In the genomic region with DNA sequence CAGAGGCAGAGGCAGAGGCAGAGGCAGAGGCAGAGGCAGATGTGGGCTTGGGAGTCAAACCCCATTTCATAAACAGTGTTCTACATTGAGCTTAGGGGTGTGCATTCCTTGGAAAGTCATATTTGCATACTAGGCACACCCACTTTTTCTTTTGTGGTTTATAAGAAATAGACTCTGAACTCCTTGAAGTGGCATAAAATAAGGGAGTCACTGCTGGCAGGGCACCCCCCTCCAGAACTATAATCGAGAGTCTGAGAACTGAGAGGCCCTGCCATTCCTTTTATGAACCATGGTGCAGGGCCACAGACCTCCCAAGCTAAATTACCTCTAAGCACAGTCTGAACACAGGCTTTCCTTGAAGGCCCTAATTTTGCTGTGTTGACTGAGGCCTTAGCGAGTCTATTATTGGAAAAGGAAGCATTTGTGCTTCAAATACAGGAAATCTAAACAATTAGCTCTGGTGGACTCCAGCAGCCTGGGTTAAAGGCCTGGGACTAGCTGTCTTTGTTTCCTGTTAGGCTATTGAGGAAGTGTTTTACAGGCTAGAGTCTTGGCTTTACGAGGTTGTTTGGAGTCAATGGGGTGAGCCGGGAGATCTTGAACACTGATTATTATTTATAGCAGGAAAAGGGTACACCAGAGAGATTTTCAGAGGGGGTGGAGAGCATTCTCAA, we compare ENCODE assay signal across 11 mouse cellular contexts. TPM values are rescaled to one million over a fixed set of nuclear protein-coding genes. Genes with fewer than 3 reads are reported as not detected.
DNase-seq lines count a peak whose midpoint lies in the region; ATAC-seq and TF ChIP-seq lines count a peak whose summit lies in the region.
"Had no signal": no experiment of that assay in that cellular context is flagged by ENCODE, and none has a peak within 500 bp of the region (broad histone marks: within the 10 kb centered on the region; RNA-seq: fewer than 3 reads in every experiment).

No protein-coding gene starts in this region.

- WGBS in limb, embryonic 13.5 days = 10% methylated on average over 4 of the region's 4 CpGs
- 42% methylated on average over 4 of the region's 4 CpGs for WGBS in hindbrain, embryonic 13.5 days

- H3K4me1 ChIP-seq in bone marrow macrophage, adult 2 months (ENCODE audit: control insufficient read depth, insufficient read depth, low read length) = peaks cover 15% of the 10 kb centered on the region
- peaks cover 11% of the 10 kb centered on the region for H3K4me1 ChIP-seq in limb, embryonic 13.5 days
- no peaks in the 10 kb centered on the region for H3K4me1 ChIP-seq in hindbrain, embryonic 13.5 days (replicated peaks)

- TF ChIP-seq CTCF in bone marrow macrophage, adult 2 months (IDR thresholded peaks at IDR 0.05; ENCODE audit: low read depth, low read length) = no peak

- no peak overlapping the region for H3K4me3 ChIP-seq in bone marrow macrophage, adult 2 months (ENCODE audit: insufficient read depth, low read length)
- H3K4me3 ChIP-seq in limb, embryonic 13.5 days = no peak overlapping the region
- no peak overlapping the region for H3K4me3 ChIP-seq in hindbrain, embryonic 13.5 days
- H3K4me3 ChIP-seq: forebrain, embryonic 10.5 days had no signal

- 0 out of 2 replicates have a peak, but pooled peaks have one; percentile 44 for ATAC-seq in limb, embryonic 13.5 days (ENCODE audit: low FRiP score, low read depth)
- no peak for ATAC-seq in hindbrain, embryonic 13.5 days (ENCODE audit: low FRiP score)
- ATAC-seq: activated CD4-positive, CD25-positive, alpha-beta regulatory T cell, adult 4 months had no signal

- no peak for TF ChIP-seq POLR2A in bone marrow macrophage, adult 2 months (IDR thresholded peaks at IDR 0.05; ENCODE audit: borderline replicate concordance, low read depth, low read length)

- H3K27me3 ChIP-seq in limb, embryonic 13.5 days = no peaks in the 10 kb centered on the region
- H3K27me3 ChIP-seq in hindbrain, embryonic 13.5 days = 0 out of 2 replicates have a peak, but pooled peaks cover 4% of the 10 kb centered on the region

- peak overlapping the region; percentile 77 for H3K27ac ChIP-seq in bone marrow macrophage, adult 2 months (ENCODE audit: insufficient read depth, low read depth, low read length)
- peak overlapping the region; percentile 44; the same call in 1 of the 2 replicates for H3K27ac ChIP-seq in limb, embryonic 13.5 days
- no peak overlapping the region for H3K27ac ChIP-seq in hindbrain, embryonic 13.5 days

- no peak overlapping the region for H3K9ac ChIP-seq in limb, embryonic 13.5 days
- no peak overlapping the region for H3K9ac ChIP-seq in hindbrain, embryonic 13.5 days

- no peak overlapping the region for H3K4me2 ChIP-seq in limb, embryonic 13.5 days (replicated peaks)
- no peak overlapping the region for H3K4me2 ChIP-seq in hindbrain, embryonic 13.5 days

- DNase-seq in embryo, embryonic 11 days = peak; percentile 19
- DNase-seq in embryo, embryonic 10 days (ENCODE audit: low spot score) = no peak
- peak; percentile 59 for DNase-seq in kidney, adult 9 months
- no peak for DNase-seq in layer of hippocampus, postnatal 14 days (ENCODE audit: low spot score in 2 of 2)
- no peak for DNase-seq in natural killer cell, adult 2 months (ENCODE audit: low spot score in 2 of 2)
- DNase-seq: cerebellum, postnatal 14 days had no signal

- H3K9me3 ChIP-seq in limb, embryonic 13.5 days = no peaks in the 10 kb centered on the region
- no peaks in the 10 kb centered on the region for H3K9me3 ChIP-seq in hindbrain, embryonic 13.5 days
- H3K9me3 ChIP-seq: forebrain, embryonic 10.5 days had no signal

- no peaks in the 10 kb centered on the region for H3K36me3 ChIP-seq in limb, embryonic 13.5 days
- no peaks in the 10 kb centered on the region for H3K36me3 ChIP-seq in hindbrain, embryonic 13.5 days
- H3K36me3 ChIP-seq: forebrain, embryonic 10.5 days had no signal

RNA-seq across cellular contexts. Expression of gene Dock7, which starts 31.3 kb away (rescaled TPM):
- 42.5 and 53.5 TPM in 2 replicates for polyA plus RNA-seq in bone marrow macrophage, adult 2 months (2012; ENCODE audit: insufficient read depth, insufficient read length, missing spikeins)
- polyA plus RNA-seq in limb, embryonic 13.5 days (2015; fragmentation: Nextera tagmentation; extraction: Ambion mirVana) = 67.1 and 70.4 TPM in 2 replicates
- polyA plus RNA-seq in hindbrain, embryonic 13.5 days (2015; fragmentation: Nextera tagmentation; extraction: Ambion mirVana) = 73.6 and 84.8 TPM in 2 replicates
- 10 to 100 TPM; 36.2 to 42.4 TPM for total RNA-seq in layer of hippocampus, postnatal 14 days (2021)

RNA-seq across cellular contexts. Expression of gene Atg4c, which starts 41.7 kb away (rescaled TPM):
- 23.5 and 23.8 TPM in 2 replicates for polyA plus RNA-seq in bone marrow macrophage, adult 2 months (2012; ENCODE audit: insufficient read depth, insufficient read length, missing spikeins)
- 16.1 and 18.5 TPM in 2 replicates for polyA plus RNA-seq in limb, embryonic 13.5 days (2015; fragmentation: Nextera tagmentation; extraction: Ambion mirVana)
- polyA plus RNA-seq in hindbrain, embryonic 13.5 days (2015; fragmentation: Nextera tagmentation; extraction: Ambion mirVana) = 16.3 and 16.9 TPM in 2 replicates
- total RNA-seq in layer of hippocampus, postnatal 14 days (2021) = 10 to 100 TPM; 29.5 to 36.4 TPM

Comparison
In these comparisons a context has a peak if more than half of its experiments do, and no peak if none do; other contexts are left out.
1. DNase-seq: peak in embryo, embryonic 11 days (single experiment) and kidney, adult 9 months (single experiment); none in embryo, embryonic 10 days (single experiment), layer of hippocampus, postnatal 14 days (0 of 2) and natural killer cell, adult 2 months (0 of 2).